Mouse (Mus musculus): ENCODE results near the gene Cnih1. TPM values are rescaled to one million over a fixed set of nuclear protein-coding genes. Genes with fewer than 3 reads are reported as not detected.

Gene Cnih1
- polyA plus RNA-seq, 1 experiment from 2014 or later = 220 TPM

GRCm38 (mm10) chr14:46785247-46785646 is 3.0 kb downstream of the Cnih1 start:
- Histone ChIP-seq H3K36me3 (peaks cover 29% of the 10 kb centered on the region), H3K4me2 (no peak overlapping the region), H3K4me3 (no peak overlapping the region), H3K9ac (no peak overlapping the region), H3K4me1 (replicated peaks) (peaks cover 29% of the 10 kb centered on the region), H3K27ac (replicated peaks) (no peak overlapping the region), H3K9me3 (no peaks in the 10 kb centered on the region), H3K27me3 (no peaks in the 10 kb centered on the region)
- 76% methylated on average over 5 of the region's 5 CpGs for WGBS
- no peak for ATAC-seq (ENCODE audit: low read depth)

GRCm38 (mm10) chr14:46783327-46783926 is 4.8 kb downstream of the Cnih1 start:
- Histone ChIP-seq H3K27ac (replicated peaks) (no peak overlapping the region), H3K9ac (no peak overlapping the region), H3K9me3 (0 out of 2 replicates have a peak, but pooled peaks cover 3% of the 10 kb centered on the region), H3K27me3 (no peaks in the 10 kb centered on the region), H3K4me1 (replicated peaks) (peaks cover 27% of the 10 kb centered on the region), H3K4me2 (no peak overlapping the region), H3K36me3 (peaks cover 47% of the 10 kb centered on the region), H3K4me3 (no peak overlapping the region)
- ATAC-seq (ENCODE audit: low read depth) = no peak
- 95% methylated on average over 10 of the region's 10 CpGs for WGBS

- H3K9ac ChIP-seq = no peak overlapping the region
- no peak for ATAC-seq (ENCODE audit: low read depth)
These were observed 5.9 kb downstream of the Cnih1 start for GRCm38 (mm10) chr14:46782187-46782828.

GRCm38 (mm10) chr14:46781086-46781485 is 7.1 kb downstream of the Cnih1 start:
- Histone ChIP-seq H3K27ac (replicated peaks) (no peak overlapping the region), H3K4me3 (no peak overlapping the region), H3K4me1 (replicated peaks) (peaks cover 14% of the 10 kb centered on the region), H3K27me3 (no peaks in the 10 kb centered on the region), H3K9ac (no peak overlapping the region), H3K36me3 (peaks cover 69% of the 10 kb centered on the region), H3K4me2 (no peak overlapping the region), H3K9me3 (0 out of 2 replicates have a peak, but pooled peaks cover 3% of the 10 kb centered on the region)
- WGBS = 93% methylated on average over 7 of the region's 7 CpGs
- no peak for ATAC-seq (ENCODE audit: low read depth)

More at GRCm38 (mm10) chr14:46782187-46782828, 5.9 kb downstream of the Cnih1 start:
- Histone ChIP-seq H3K9me3 (0 out of 2 replicates have a peak, but pooled peaks cover 3% of the 10 kb centered on the region), H3K36me3 (peaks cover 58% of the 10 kb centered on the region), H3K27me3 (no peaks in the 10 kb centered on the region), H3K4me3 (no peak overlapping the region), H3K4me2 (no peak overlapping the region), H3K4me1 (replicated peaks) (peaks cover 24% of the 10 kb centered on the region), H3K27ac (replicated peaks) (no peak overlapping the region)
- 86% methylated on average over 8 of the region's 8 CpGs for WGBS

- no peaks in the 10 kb centered on the region for H3K27me3 ChIP-seq
- WGBS = 94% methylated on average over 7 of the region's 7 CpGs
- H3K4me2 ChIP-seq = no peak overlapping the region
- H3K9me3 ChIP-seq = 0 out of 2 replicates have a peak, but pooled peaks cover 3% of the 10 kb centered on the region
- no peak overlapping the region for H3K27ac ChIP-seq (replicated peaks)
- H3K36me3 ChIP-seq = peaks cover 86% of the 10 kb centered on the region
- H3K9ac ChIP-seq = no peak overlapping the region
- H3K4me1 ChIP-seq (replicated peaks) = no peaks in the 10 kb centered on the region
- H3K4me3 ChIP-seq = no peak overlapping the region
- no peak for ATAC-seq (ENCODE audit: low read depth)
These were observed 9.0 kb downstream of the Cnih1 start for GRCm38 (mm10) chr14:46779217-46779616.

GRCm38 (mm10) chr14:46778756-46779155 is 9.5 kb downstream of the Cnih1 start:
- no peak for ATAC-seq (ENCODE audit: low read depth)
- H3K36me3 ChIP-seq = peaks cover 91% of the 10 kb centered on the region

GRCm38 (mm10) chr14:46770036-46770435 is 18.2 kb downstream of the Cnih1 start:
- no peak for ATAC-seq (ENCODE audit: low read depth)
- H3K4me1 ChIP-seq (replicated peaks) = no peaks in the 10 kb centered on the region
- no peak overlapping the region for H3K9ac ChIP-seq
- no peak overlapping the region for H3K4me2 ChIP-seq
- H3K27ac ChIP-seq (replicated peaks) = no peak overlapping the region
- H3K9me3 ChIP-seq = no peaks in the 10 kb centered on the region
- peaks cover 72% of the 10 kb centered on the region for H3K36me3 ChIP-seq
- no peak overlapping the region for H3K4me3 ChIP-seq
- no peaks in the 10 kb centered on the region for H3K27me3 ChIP-seq
- 89% methylated on average over 6 of the region's 6 CpGs for WGBS

More at GRCm38 (mm10) chr14:46778756-46779155, 9.5 kb downstream of the Cnih1 start:
- H3K9me3 ChIP-seq = 0 out of 2 replicates have a peak, but pooled peaks cover 3% of the 10 kb centered on the region
- H3K27me3 ChIP-seq = no peaks in the 10 kb centered on the region
- H3K4me2 ChIP-seq = no peak overlapping the region
- H3K4me3 ChIP-seq = no peak overlapping the region
- WGBS = 97% methylated on average over 9 of the region's 9 CpGs
- H3K27ac ChIP-seq (replicated peaks) = no peak overlapping the region
- H3K9ac ChIP-seq = no peak overlapping the region
- no peaks in the 10 kb centered on the region for H3K4me1 ChIP-seq (replicated peaks)

- no peak overlapping the region for H3K9ac ChIP-seq
- H3K27ac ChIP-seq (replicated peaks) = no peak overlapping the region
- H3K4me1 ChIP-seq (replicated peaks) = no peaks in the 10 kb centered on the region
- H3K27me3 ChIP-seq = no peaks in the 10 kb centered on the region
- WGBS = 88% methylated on average over 12 of the region's 12 CpGs
- no peak for ATAC-seq (ENCODE audit: low read depth)
- no peak overlapping the region for H3K4me2 ChIP-seq
- no peak overlapping the region for H3K4me3 ChIP-seq
- H3K9me3 ChIP-seq = no peaks in the 10 kb centered on the region
- peaks cover 47% of the 10 kb centered on the region for H3K36me3 ChIP-seq
These were observed 21.1 kb downstream of the Cnih1 start for GRCm38 (mm10) chr14:46767116-46767515.

GRCm38 (mm10) chr14:46761186-46761585 is 27.0 kb downstream of the Cnih1 start:
- H3K9ac ChIP-seq = peak overlapping the region; percentile 57

GRCm38 (mm10) chr14:46760355-46761029 is 27.7 kb downstream of the Cnih1 start, which contains the start of gene Cdkn3:
Gene Cdkn3, plus strand, starts transcription at chr14:46760541.
- peak; percentile 99 for ATAC-seq (ENCODE audit: low read depth)
- Histone ChIP-seq H3K27ac (replicated peaks) (no peak within 1 kb of the TSS), H3K4me2 (peak within 1 kb of the TSS; percentile 64)

More at GRCm38 (mm10) chr14:46761186-46761585, 27.0 kb downstream of the Cnih1 start:
- H3K9me3 ChIP-seq = no peaks in the 10 kb centered on the region
- peaks cover 7% of the 10 kb centered on the region for H3K4me1 ChIP-seq (replicated peaks)
- H3K4me2 ChIP-seq = peak overlapping the region; percentile 64
- no peaks in the 10 kb centered on the region for H3K27me3 ChIP-seq
- ATAC-seq (ENCODE audit: low read depth) = no peak
- H3K4me3 ChIP-seq = peak overlapping the region; percentile 48
- WGBS = 52% methylated on average over 6 of the region's 6 CpGs
- H3K27ac ChIP-seq (replicated peaks) = no peak overlapping the region
- 0 out of 2 replicates have a peak, but pooled peaks cover 2% of the 10 kb centered on the region for H3K36me3 ChIP-seq

GRCm38 (mm10) chr14:46759970-46760354 is 28.2 kb downstream of the Cnih1 start:
- Histone ChIP-seq H3K27me3 (no peaks in the 10 kb centered on the region), H3K36me3 (no peaks in the 10 kb centered on the region), H3K9ac (no peak overlapping the region), H3K4me3 (peak overlapping the region; percentile 48), H3K9me3 (no peaks in the 10 kb centered on the region), H3K4me1 (replicated peaks) (peaks cover 7% of the 10 kb centered on the region), H3K4me2 (peak overlapping the region; percentile 64), H3K27ac (replicated peaks) (no peak overlapping the region)
- no peak; the same call in 1 of the 2 replicates for ATAC-seq (ENCODE audit: low read depth)
- 2% methylated on average over 7 of the region's 7 CpGs for WGBS

More at GRCm38 (mm10) chr14:46760355-46761029, 27.7 kb downstream of the Cnih1 start, which contains the start of gene Cdkn3:
- 0 out of 2 replicates have a peak, but pooled peaks cover 2% of the 10 kb centered on the region for H3K36me3 ChIP-seq
- peaks cover 7% of the 10 kb centered on the region for H3K4me1 ChIP-seq (replicated peaks)
- H3K4me3 ChIP-seq = peak within 1 kb of the TSS; percentile 48
- no peaks in the 10 kb centered on the region for H3K27me3 ChIP-seq
- WGBS = under 1% methylated on average over 54 of the region's 54 CpGs
- H3K9me3 ChIP-seq = no peaks in the 10 kb centered on the region
- peak within 1 kb of the TSS; percentile 57 for H3K9ac ChIP-seq

- H3K4me3 ChIP-seq = no peak overlapping the region
- no peak for ATAC-seq (ENCODE audit: low read depth)
- H3K4me1 ChIP-seq (replicated peaks) = peaks cover 7% of the 10 kb centered on the region
- H3K9ac ChIP-seq = no peak overlapping the region
- no peaks in the 10 kb centered on the region for H3K36me3 ChIP-seq
- no peaks in the 10 kb centered on the region for H3K27me3 ChIP-seq
- no peaks in the 10 kb centered on the region for H3K9me3 ChIP-seq
- 62% methylated on average over 9 of the region's 9 CpGs for WGBS
- no peak overlapping the region for H3K4me2 ChIP-seq
- no peak overlapping the region for H3K27ac ChIP-seq (replicated peaks)
These were observed 30.5 kb downstream of the Cnih1 start for GRCm38 (mm10) chr14:46757736-46758135.
